Mouse (Mus musculus): ENCODE measurements at regions not wholly inside any gene's neighbourhood (a gene's known extent, or its start where the extent isn't known, plus 50 kb on each side); places are given as distances from the start of the nearest gene placed in this dataset.

- H3K4me3 ChIP-seq (ENCODE audit: control insufficient read depth in 1 of 2, insufficient read depth in 1 of 2, low read depth in 2 of 2, low read length in 2 of 2), result no peak overlapping the region
- no peak overlapping the region for H3K9ac ChIP-seq (ENCODE audit: control insufficient read depth, low read depth, low read length, poor library complexity, severe bottlenecking)
- no peak for DNase-seq (ENCODE audit: low read depth, low spot score)
- no peaks in the 10 kb centered on the region for H3K9me3 ChIP-seq (replicated peaks; ENCODE audit: insufficient read depth, low read length)
- no peaks in the 10 kb centered on the region for H3K36me3 ChIP-seq (ENCODE audit: control insufficient read depth in 1 of 2, insufficient read depth in 2 of 2, low read length in 2 of 2)
- no peaks in the 10 kb centered on the region for H3K4me1 ChIP-seq (ENCODE audit: control insufficient read depth in 1 of 2, insufficient read depth in 2 of 2, low read length in 2 of 2)
- H3K27me3 ChIP-seq (ENCODE audit: control insufficient read depth in 1 of 2, insufficient read depth in 2 of 2, low read length in 2 of 2), result no peaks in the 10 kb centered on the region
- no peaks in the 10 kb centered on the region for H3K79me2 ChIP-seq (ENCODE audit: control insufficient read depth, insufficient read depth, low read length, poor library complexity)
- H3K27ac ChIP-seq (ENCODE audit: control insufficient read depth, low read depth, low read length), result no peak overlapping the region
- TF ChIP-seq GATA1 (IDR thresholded peaks at IDR 0.05; ENCODE audit: low read depth, low read length), result no peak
- TF ChIP-seq CHD2 (IDR thresholded peaks at IDR 0.05; ENCODE audit: low read length), result no peak
- TF ChIP-seq SIN3A (IDR thresholded peaks at IDR 0.05; ENCODE audit: low read length), result no peak
- TF ChIP-seq NELFE (IDR thresholded peaks at IDR 0.05; ENCODE audit: low read depth, low read length), result no peak
- no peak for TF ChIP-seq TCF12 (IDR thresholded peaks at IDR 0.05; ENCODE audit: low read depth, low read length)
- no peak for TF ChIP-seq MAX (IDR thresholded peaks at IDR 0.05; ENCODE audit: low read length)
- no peak for TF ChIP-seq GABPA (IDR thresholded peaks at IDR 0.05; ENCODE audit: low read depth, low read length)
- no peak for TF ChIP-seq KAT2A (conservative IDR thresholded peaks at IDR 0.05; ENCODE audit: low read depth, low read length)
- no peak for TF ChIP-seq MAFK (IDR thresholded peaks at IDR 0.05; ENCODE audit: borderline replicate concordance, low read depth, low read length)
These were observed 83.0 kb upstream of the Tsc22d1 start for GRCm38 (mm10) chr14:76331497-76332335.

- no peaks in the 10 kb centered on the region for H3K36me3 ChIP-seq (ENCODE audit: control insufficient read depth in 1 of 2, insufficient read depth in 2 of 2, low read length in 2 of 2)
- H3K9me3 ChIP-seq (replicated peaks; ENCODE audit: insufficient read depth, low read length), result no peaks in the 10 kb centered on the region
- no peaks in the 10 kb centered on the region for H3K4me1 ChIP-seq (ENCODE audit: control insufficient read depth in 1 of 2, insufficient read depth in 2 of 2, low read length in 2 of 2)
- TF ChIP-seq UBTF (IDR thresholded peaks at IDR 0.05; ENCODE audit: borderline replicate concordance, insufficient read depth, low read depth, low read length) (no peak), MAFK (IDR thresholded peaks at IDR 0.05; ENCODE audit: borderline replicate concordance, low read depth, low read length) (no peak), MYC (IDR thresholded peaks at IDR 0.05; ENCODE audit: low read depth, low read length) (no peak), POLR2A (IDR thresholded peaks at IDR 0.05; ENCODE audit: control insufficient read depth in 1 of 2, insufficient read depth in 1 of 2, low read depth in 1 of 2, low read length in 2 of 2, poor library complexity in 1 of 2) (no peak), RAD21 (IDR thresholded peaks at IDR 0.05; ENCODE audit: low read depth, low read length) (no peak), MAZ (IDR thresholded peaks at IDR 0.05; ENCODE audit: low read depth, low read length) (no peak), TAL1 (IDR thresholded peaks at IDR 0.05; ENCODE audit: low read length) (no peak), RCOR1 (IDR thresholded peaks at IDR 0.05; ENCODE audit: low read depth, low read length) (no peak), NELFE (IDR thresholded peaks at IDR 0.05; ENCODE audit: low read depth, low read length) (no peak), ZMIZ1 (IDR thresholded peaks at IDR 0.05; ENCODE audit: low read depth, low read length) (no peak), SIN3A (IDR thresholded peaks at IDR 0.05; ENCODE audit: low read length) (no peak), CHD2 (IDR thresholded peaks at IDR 0.05; ENCODE audit: low read length) (no peak), BHLHE40 (IDR thresholded peaks at IDR 0.05; ENCODE audit: borderline replicate concordance, low read depth, low read length) (no peak), USF2 (IDR thresholded peaks at IDR 0.05; ENCODE audit: borderline replicate concordance in 1 of 2, insufficient read depth in 1 of 2, low read depth in 1 of 2, low read length in 2 of 2) (no peak), POLR2AphosphoS5 (IDR thresholded peaks at IDR 0.05; ENCODE audit: borderline replicate concordance, low read depth, low read length) (no peak), NRF1 (IDR thresholded peaks at IDR 0.05; ENCODE audit: insufficient read depth, low read depth, low read length, poor library complexity, severe bottlenecking) (no peak), TBP (IDR thresholded peaks at IDR 0.05; ENCODE audit: low read depth, low read length) (no peak), CTCF (IDR thresholded peaks at IDR 0.05 in 2 of 3, conservative IDR thresholded peaks at IDR 0.05 in 1 of 3; ENCODE audit: control insufficient read depth in 1 of 3, insufficient read depth in 1 of 3, low read depth in 2 of 3, low read length in 3 of 3, poor library complexity in 1 of 3, severe bottlenecking in 1 of 3) (no peak)
- no peak overlapping the region for H3K4me3 ChIP-seq (ENCODE audit: control insufficient read depth in 1 of 2, insufficient read depth in 1 of 2, low read depth in 2 of 2, low read length in 2 of 2)
- H3K79me2 ChIP-seq (ENCODE audit: control insufficient read depth, insufficient read depth, low read length, poor library complexity), result no peaks in the 10 kb centered on the region
- no peak overlapping the region for H3K9ac ChIP-seq (ENCODE audit: control insufficient read depth, low read depth, low read length, poor library complexity, severe bottlenecking)
- no peak for DNase-seq (ENCODE audit: low read depth, low spot score)
- H3K27me3 ChIP-seq (ENCODE audit: control insufficient read depth in 1 of 2, insufficient read depth in 2 of 2, low read length in 2 of 2), result no peaks in the 10 kb centered on the region
- H3K27ac ChIP-seq (ENCODE audit: control insufficient read depth, low read depth, low read length), result no peak overlapping the region
These were observed 82.4 kb upstream of the Tsc22d1 start for GRCm38 (mm10) chr14:76332336-76332703.
